Mouse (Mus musculus) G1E (cell line): ENCODE data around the gene Glce.

Experiments
- CTCF ChIP-seq: IDR thresholded peaks from 2 replicates; pipeline ENCODE4 v1.5.1; 2012; ENCODE audit warnings: low read depth, low read length, inconsistent platforms, mixed read lengths
- GATA1 ChIP-seq: IDR thresholded peaks from 2 replicates; pipeline ENCODE4 v1.6.1; 2012; ENCODE audit warnings: borderline replicate concordance, low read length, inconsistent platforms, mixed read lengths
- GATA2 ChIP-seq: IDR thresholded peaks from 2 replicates; pipeline ENCODE4 v1.6.1; 2012; ENCODE audit warnings: low read depth, low read length, inconsistent platforms, borderline replicate concordance

- no peak for TF ChIP-seq CTCF
- no peak for TF ChIP-seq GATA2
- TF ChIP-seq GATA1, result no peak
Measured at GRCm38 (mm10) chr9:62042167-62042566, 80.3 kb downstream of the Glce start.
